Mouse (Mus musculus) urinary bladder, postnatal 25 days (tissue): ENCODE measurements at regions not wholly inside any gene's neighbourhood (a gene's known extent, or its start where the extent isn't known, plus 50 kb on each side); places are given as distances from the start of the nearest gene placed in this dataset.

Source experiments
- DNase-seq: peaks from one replicate; pipeline ENCODE4 v3.0.0; 2022; ENCODE audit warnings: low spot score

DNA sequence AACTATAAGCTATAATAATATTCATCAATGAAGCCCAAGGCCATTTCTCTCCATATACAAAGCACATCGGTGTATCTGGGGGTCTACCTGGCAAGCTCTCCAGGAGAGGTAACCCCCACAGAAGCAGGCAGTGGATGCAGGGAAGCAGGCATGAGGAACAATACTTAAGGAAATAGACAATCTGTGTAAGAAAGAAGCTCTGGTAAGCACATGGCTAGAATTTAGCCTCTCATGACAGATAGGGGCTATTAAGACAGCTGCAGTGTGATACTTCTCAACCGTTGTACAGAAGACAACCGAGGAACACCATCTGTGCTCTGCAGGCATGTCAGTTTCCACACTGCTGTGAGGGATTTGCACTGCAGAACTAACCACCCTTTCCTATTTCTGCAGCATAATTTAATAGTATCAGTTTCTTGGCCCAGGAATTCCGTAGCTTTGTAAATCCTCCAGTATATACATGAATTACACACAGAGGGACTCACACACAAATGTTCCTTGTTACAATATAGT is 108.1 kb upstream of the Lpar1 start:
- DNase-seq, result no peak

- peak; percentile 29 for DNase-seq
These were observed 106.8 kb upstream of the Lpar1 start for GRCm38 (mm10) chr4:58660511-58660910.

DNA sequence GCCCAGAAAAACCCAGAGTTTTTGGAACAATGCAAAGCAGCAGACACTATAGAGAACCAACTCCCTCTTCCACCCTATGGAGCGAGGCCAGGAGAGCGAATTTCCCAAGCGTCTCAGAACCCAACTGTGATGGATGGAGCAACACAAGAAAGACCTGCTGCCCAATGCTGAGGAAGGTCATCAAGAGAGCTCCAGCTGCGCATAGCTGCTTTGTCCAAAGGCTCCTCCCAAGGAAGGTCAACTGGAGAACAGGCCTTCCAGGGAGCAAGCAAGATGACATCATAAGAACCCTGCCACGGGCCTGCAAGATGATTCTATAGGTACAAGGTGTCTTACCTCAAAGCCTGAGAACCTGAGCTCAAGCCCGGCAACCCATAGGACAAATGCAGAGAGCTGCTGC is 104.5 kb upstream of the Lpar1 start:
- no peak for DNase-seq

- DNase-seq, result no peak
These were observed 94.1 kb upstream of the Lpar1 start for GRCm38 (mm10) chr4:58647761-58648295.

DNA sequence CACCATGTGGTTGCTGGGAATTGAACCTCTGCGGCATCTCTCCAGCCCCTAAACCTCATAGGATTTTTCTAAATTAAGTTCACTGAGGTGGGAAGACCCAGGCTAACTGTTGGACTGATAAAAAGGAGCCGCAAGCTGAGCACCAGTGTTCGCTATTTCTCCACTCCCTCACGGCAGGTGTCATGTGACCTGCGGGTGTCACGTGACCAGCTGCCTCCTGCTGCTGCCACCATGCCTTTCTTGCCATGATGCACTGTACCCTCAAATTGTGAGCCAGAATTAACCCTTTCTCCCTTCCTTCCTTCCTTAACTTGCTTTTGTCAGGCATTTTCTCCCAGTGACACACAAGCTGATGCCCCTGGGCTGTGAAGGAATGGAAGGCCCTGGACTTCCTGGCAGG is 93.1 kb upstream of the Lpar1 start:
- no peak for DNase-seq

DNA sequence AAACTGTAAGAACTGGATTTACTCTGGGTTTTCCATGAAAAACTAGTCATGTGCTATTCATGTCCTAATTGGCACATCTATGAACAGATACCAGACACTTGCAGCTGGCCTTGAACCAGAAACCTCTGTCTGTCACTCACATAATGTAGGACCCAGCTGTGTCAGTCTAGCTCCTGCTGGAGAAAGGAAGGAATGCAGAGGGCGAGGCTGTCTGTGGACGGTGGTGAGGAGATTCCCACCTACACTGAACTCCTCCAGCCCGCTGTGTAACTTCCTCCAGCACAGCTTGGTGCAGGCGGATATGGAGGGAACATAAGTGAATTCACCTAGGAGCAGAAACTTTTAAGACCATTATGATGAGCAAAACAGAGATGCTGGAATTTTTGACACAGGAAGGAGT is 89.7 kb upstream of the Lpar1 start:
- DNase-seq, result no peak

DNA sequence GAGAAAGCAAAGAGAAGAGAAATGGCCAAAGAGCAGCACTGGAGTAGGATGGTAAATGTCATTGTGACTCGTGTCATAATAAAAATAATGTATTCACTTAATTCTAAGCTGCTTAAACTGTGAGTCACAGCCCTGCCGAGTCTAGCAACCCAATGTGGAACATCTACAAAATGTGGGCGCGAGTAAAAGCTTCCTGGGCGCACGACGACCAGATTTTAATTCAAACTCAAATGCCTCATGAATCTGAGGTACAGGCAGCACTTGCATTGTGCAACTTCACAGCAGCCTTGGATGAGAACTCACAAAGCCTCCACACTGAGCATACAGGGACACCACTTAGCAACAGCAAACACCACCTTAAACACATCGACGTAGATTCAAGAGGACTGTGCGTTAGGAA is 88.5 kb upstream of the Lpar1 start:
- no peak for DNase-seq

DNA sequence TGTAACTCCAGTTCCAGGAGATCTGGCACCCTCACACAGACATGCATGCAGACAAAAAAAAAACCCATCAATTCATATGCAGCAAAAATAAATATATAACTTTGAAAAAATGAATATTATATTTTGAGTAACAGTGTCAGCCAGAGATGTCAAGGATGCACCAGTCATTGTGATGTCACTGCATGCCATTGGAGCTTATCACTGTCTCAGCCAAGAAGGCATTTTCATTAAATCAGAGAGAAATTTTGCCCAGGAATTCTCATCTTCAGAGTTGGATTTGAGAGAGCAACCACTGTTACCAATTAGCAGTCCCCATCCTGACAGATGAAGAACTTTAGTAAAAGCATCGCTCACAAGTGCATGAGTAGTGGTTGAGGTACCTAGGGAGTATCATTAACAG is 79.0 kb upstream of the Lpar1 start:
- no peak for DNase-seq

DNA sequence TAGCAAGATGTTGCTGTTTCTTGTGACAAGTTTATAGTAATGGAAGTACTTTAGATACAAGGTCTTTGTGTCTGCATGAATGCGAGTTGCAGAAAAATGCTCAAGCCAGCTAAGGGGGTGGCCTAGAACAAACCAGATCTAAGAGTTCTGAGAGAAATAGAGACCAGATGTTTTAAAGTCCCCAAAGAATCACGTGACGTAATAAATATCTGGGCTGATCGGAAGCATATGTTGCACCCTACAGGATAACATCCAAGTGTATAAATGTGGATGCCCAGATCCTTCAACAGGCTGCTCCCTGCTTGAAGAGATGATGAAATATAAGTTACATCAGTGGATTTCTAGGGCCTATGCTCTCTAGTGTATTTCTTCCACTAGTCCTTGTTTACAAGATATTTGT is 77.7 kb upstream of the Lpar1 start:
- no peak for DNase-seq

GRCm38 (mm10) chr4:58627021-58627420 is 73.3 kb upstream of the Lpar1 start:
- no peak for DNase-seq

DNA sequence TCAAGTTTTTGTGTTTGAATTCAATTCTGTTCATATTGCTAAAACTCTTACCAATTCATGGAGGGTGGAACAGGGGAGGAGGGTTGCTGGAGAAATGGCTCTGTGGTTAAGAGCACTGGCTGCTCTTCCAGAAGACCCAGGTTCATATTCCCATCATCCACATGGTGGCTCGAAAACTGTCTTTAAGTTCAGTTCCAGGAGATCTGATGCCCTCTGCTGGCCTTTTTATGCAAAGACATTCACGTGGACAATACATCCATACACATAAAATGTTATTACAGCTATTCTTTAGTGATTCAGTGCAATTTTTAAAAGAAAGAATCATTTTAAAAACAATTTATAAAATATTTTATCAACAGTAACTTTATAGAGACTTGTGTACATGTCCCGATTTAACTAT is 70.4 kb upstream of the Lpar1 start:
- no peak for DNase-seq

DNA sequence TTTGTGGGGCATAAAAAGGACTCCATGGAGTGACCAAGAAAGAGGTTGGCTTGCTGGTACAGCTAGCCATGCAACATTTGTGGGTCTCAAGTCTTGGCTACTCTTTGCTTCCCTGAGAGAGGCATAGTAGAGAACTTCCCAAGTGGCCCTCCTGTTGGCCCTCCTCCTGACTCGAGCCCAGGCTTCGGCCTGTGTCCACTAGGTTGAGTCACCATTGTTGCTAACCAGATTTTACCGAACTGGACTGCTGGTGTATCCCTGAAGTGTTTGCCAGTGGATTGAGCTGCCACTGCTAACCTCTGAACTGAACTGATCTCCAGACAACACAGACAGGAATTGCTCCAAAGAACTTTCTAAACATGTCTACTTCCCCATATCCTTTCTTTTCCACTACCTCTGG is 66.9 kb upstream of the Lpar1 start:
- DNase-seq, result no peak

- DNase-seq, result no peak
These were observed 63.6 kb upstream of the Lpar1 start for GRCm38 (mm10) chr4:58617261-58617660.

GRCm38 (mm10) chr4:58613536-58613935 is 59.8 kb upstream of the Lpar1 start:
- no peak for DNase-seq

DNA sequence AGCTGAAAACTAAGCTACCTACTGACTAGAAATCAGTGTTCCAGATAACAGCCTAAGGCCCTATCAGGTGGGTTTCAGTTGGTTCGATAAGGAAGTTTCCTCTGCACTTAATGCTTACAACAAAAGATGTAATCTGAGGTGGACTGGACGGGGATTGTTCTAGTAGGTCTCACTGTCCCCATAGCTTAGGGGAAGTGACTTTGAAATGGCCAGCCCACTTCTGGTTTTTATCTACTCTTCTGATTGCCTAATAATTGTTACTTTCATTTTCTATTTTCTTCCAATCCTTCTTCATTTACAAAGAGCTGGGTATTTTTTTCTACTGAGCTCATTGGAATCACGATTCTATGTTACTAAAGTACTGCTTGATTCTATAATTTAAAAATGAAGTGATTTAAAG is 59.3 kb upstream of the Lpar1 start:
- no peak for DNase-seq

GRCm38 (mm10) chr4:58607491-58607890 is 53.8 kb upstream of the Lpar1 start:
- DNase-seq, result no peak

GRCm38 (mm10) chr4:58605941-58606340 is 52.2 kb upstream of the Lpar1 start:
- DNase-seq, result no peak
